Mouse (Mus musculus): ENCODE data around the gene Ccdc183.

- TF ChIP-seq CTCF (IDR thresholded peaks at IDR 0.05) (no peak), POLR2A (IDR thresholded peaks at IDR 0.05; ENCODE audit: insufficient read depth, low read depth, low read length) (no peak), EP300 (IDR thresholded peaks at IDR 0.05; ENCODE audit: insufficient read depth, low read depth, low read length) (no peak)
These were observed 34.4 kb downstream of the Ccdc183 start for GRCm38 (mm10) chr2:25583120-25583481.

Data from heart, adult 2 months (tissue).